ENCODE assay signal across 9 mouse cellular contexts in the genomic region with DNA sequence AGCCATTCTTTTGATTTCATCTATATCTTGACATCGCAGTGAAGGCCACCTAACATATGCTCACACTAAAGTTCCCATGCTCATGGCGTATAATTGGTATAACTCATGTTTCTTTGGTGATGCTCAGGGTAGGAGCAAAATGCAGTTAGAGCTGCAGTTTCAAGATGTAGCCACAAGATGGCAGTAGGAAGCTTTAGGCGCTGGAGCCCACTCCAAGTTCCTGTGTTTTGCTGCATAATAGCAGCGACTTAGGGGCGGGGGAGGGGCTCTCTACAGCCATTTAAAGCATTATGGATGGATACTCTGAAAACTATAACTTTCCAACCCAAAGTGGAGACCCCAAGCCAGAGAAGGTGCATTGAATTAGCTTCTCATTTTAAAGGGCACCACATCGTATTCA. TPM values are rescaled to one million over a fixed set of nuclear protein-coding genes. Genes with fewer than 3 reads are reported as not detected.
DNase-seq lines count a peak whose midpoint lies in the region; ATAC-seq and TF ChIP-seq lines count a peak whose summit lies in the region.
"Had no signal": no experiment of that assay in that cellular context is flagged by ENCODE, and none has a peak within 500 bp of the region (broad histone marks: within the 10 kb centered on the region; RNA-seq: fewer than 3 reads in every experiment).

No protein-coding gene starts in this region.

- H3K9me3 ChIP-seq in ES-Bruce4 (replicated peaks; ENCODE audit: control insufficient read depth, insufficient read depth, low read length, poor library complexity, severe bottlenecking) = no peaks in the 10 kb centered on the region
- no peaks in the 10 kb centered on the region for H3K9me3 ChIP-seq in hindbrain, embryonic 12.5 days (replicated peaks)
- H3K9me3 ChIP-seq in midbrain, embryonic 15.5 days = no peaks in the 10 kb centered on the region

- no peak overlapping the region for H3K27ac ChIP-seq in ES-Bruce4 (ENCODE audit: insufficient read depth, low read length)
- H3K27ac ChIP-seq in hindbrain, embryonic 12.5 days = no peak overlapping the region
- H3K27ac ChIP-seq in midbrain, embryonic 15.5 days = no peak overlapping the region

- DNase-seq in adrenal gland, adult 18-20 months (ENCODE audit: low spot score in 2 of 2) = peak; percentile 6 to 26
- DNase-seq in adrenal gland, postnatal 25 days = no peak
- DNase-seq in embryo, embryonic 10 days (ENCODE audit: low spot score) = peak; percentile 77
- peak; percentile 42 to 61 for DNase-seq in left cerebral cortex, postnatal 25 days (ENCODE audit: low spot score in 2 of 2)
- peak; percentile 10 for DNase-seq in telencephalon, adult 2 months (ENCODE audit: low read depth, low spot score)

- peak; percentile 22; the same call in 1 of the 2 replicates for ATAC-seq in hindbrain, embryonic 12.5 days (ENCODE audit: low FRiP score)
- 0 out of 2 replicates have a peak, but pooled peaks have one; percentile 65 for ATAC-seq in midbrain, embryonic 15.5 days (replicated peaks)

- no peak for TF ChIP-seq EP300 in ES-Bruce4 (IDR thresholded peaks at IDR 0.05; ENCODE audit: insufficient read depth, low read depth, low read length)

- intact Hi-C loops in left cerebral cortex, postnatal 25 days (cut with DNase I) = loop anchor here (5.0 to 10.0 kb wide), 3 partner anchors 156 to 654 kb away; partner anchors contain the start of genes Abca14, Abca15, Acsm5 and Crym

- no peaks in the 10 kb centered on the region for H3K36me3 ChIP-seq in ES-Bruce4 (ENCODE audit: control insufficient read depth, insufficient read depth, low read length, poor library complexity, severe bottlenecking)
- H3K36me3 ChIP-seq in hindbrain, embryonic 12.5 days = no peaks in the 10 kb centered on the region
- no peaks in the 10 kb centered on the region for H3K36me3 ChIP-seq in midbrain, embryonic 15.5 days (replicated peaks)

- H3K27me3 ChIP-seq in ES-Bruce4 (ENCODE audit: control insufficient read depth, insufficient read depth, low read length, poor library complexity, severe bottlenecking) = no peaks in the 10 kb centered on the region
- no peaks in the 10 kb centered on the region for H3K27me3 ChIP-seq in hindbrain, embryonic 12.5 days
- no peaks in the 10 kb centered on the region for H3K27me3 ChIP-seq in midbrain, embryonic 15.5 days (replicated peaks)

- TF ChIP-seq CTCF in ES-Bruce4 (IDR thresholded peaks at IDR 0.05; ENCODE audit: low read depth, low read length) = peak; percentile 62

- 21% methylated on average over 6 of the region's 6 CpGs for WGBS in hindbrain, embryonic 12.5 days
- WGBS in midbrain, embryonic 15.5 days = 17% methylated on average over 6 of the region's 6 CpGs

- H3K4me2 ChIP-seq in hindbrain, embryonic 12.5 days (replicated peaks) = no peak overlapping the region
- no peak overlapping the region for H3K4me2 ChIP-seq in midbrain, embryonic 15.5 days

- no peak overlapping the region for H3K4me3 ChIP-seq in ES-Bruce4 (ENCODE audit: low read depth, low read length)
- H3K4me3 ChIP-seq in hindbrain, embryonic 12.5 days = no peak overlapping the region
- H3K4me3 ChIP-seq in midbrain, embryonic 15.5 days = no peak overlapping the region

- no peak overlapping the region for H3K9ac ChIP-seq in ES-Bruce4 (ENCODE audit: low read depth, poor library complexity, severe bottlenecking)
- H3K9ac ChIP-seq in hindbrain, embryonic 12.5 days = no peak overlapping the region
- no peak overlapping the region for H3K9ac ChIP-seq in midbrain, embryonic 15.5 days

- TF ChIP-seq POLR2A in ES-Bruce4 (IDR thresholded peaks at IDR 0.05; ENCODE audit: insufficient read depth, low read length) = no peak

- H3K4me1 ChIP-seq in ES-Bruce4 (ENCODE audit: control insufficient read depth, insufficient read depth, low read length) = no peaks in the 10 kb centered on the region
- H3K4me1 ChIP-seq in hindbrain, embryonic 12.5 days = no peaks in the 10 kb centered on the region
- H3K4me1 ChIP-seq in midbrain, embryonic 15.5 days = no peaks in the 10 kb centered on the region

RNA-seq across cellular contexts. Expression of gene Acsm4, which starts 16.4 kb away (rescaled TPM):
- not detected for total RNA-seq in adrenal gland, adult 18-20 months (2021)
- not detected in 2 replicates for total RNA-seq in adrenal gland, postnatal 25 days (2021)
- polyA plus RNA-seq in ES-Bruce4 (2011; ENCODE audit: insufficient read depth, insufficient read length, low read depth, missing spikeins) = not detected in 2 replicates
- not detected in 2 replicates for polyA plus RNA-seq in hindbrain, embryonic 12.5 days (2016; fragmentation: Nextera tagmentation; extraction: Ambion mirVana)
- total RNA-seq in left cerebral cortex, postnatal 25 days (2021) = not detected
- polyA plus RNA-seq in midbrain, embryonic 15.5 days (2015; fragmentation: Nextera tagmentation; extraction: Ambion mirVana) = not detected in 2 replicates
- polyA plus RNA-seq: C2C12 had no signal

RNA-seq across cellular contexts. Expression of gene Thumpd1, which starts 47.1 kb away (rescaled TPM):
- 10 to 100 TPM; 30.2 to 30.4 TPM for total RNA-seq in adrenal gland, adult 18-20 months (2021)
- total RNA-seq in adrenal gland, postnatal 25 days (2021) = 31.1 and 35.9 TPM in 2 replicates
- polyA plus RNA-seq in ES-Bruce4 (2011; ENCODE audit: insufficient read depth, insufficient read length, low read depth, missing spikeins) = 67.9 and 68.0 TPM in 2 replicates
- polyA plus RNA-seq in hindbrain, embryonic 12.5 days (2016; fragmentation: Nextera tagmentation; extraction: Ambion mirVana) = 87.7 and 91.2 TPM in 2 replicates
- total RNA-seq in left cerebral cortex, postnatal 25 days (2021) = 10 to 100 TPM; 41.4 to 44.5 TPM
- 88.2 and 90.3 TPM in 2 replicates for polyA plus RNA-seq in midbrain, embryonic 15.5 days (2015; fragmentation: Nextera tagmentation; extraction: Ambion mirVana)
